Mouse (Mus musculus): ENCODE measurements at regions not wholly inside any gene's neighbourhood (a gene's known extent, or its start where the extent isn't known, plus 50 kb on each side); places are given as distances from the start of the nearest gene placed in this dataset.

DNA sequence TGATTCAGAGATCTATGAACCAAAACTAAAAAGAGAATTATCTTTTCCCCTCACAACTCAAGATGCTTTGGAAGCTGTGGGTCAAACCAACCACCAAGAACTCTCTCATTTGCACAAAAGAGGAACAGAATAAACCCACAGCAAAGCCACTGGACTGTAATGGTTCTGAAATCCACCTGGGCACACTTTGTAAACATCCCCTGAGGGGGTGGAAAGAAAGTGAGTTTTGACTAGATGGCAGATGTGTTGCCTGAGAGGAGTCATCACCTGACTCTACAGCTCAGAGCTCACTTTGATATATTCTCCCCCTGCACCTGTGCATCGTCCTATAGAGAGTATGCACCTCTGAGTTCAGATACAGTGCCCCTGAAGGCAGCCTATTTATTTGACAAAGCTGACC, 588.2 kb downstream of the Insc start:
- no peak for TF ChIP-seq POLR2A (IDR thresholded peaks at IDR 0.05; ENCODE audit: low read depth, low read length)
- no peak for TF ChIP-seq CTCF (IDR thresholded peaks at IDR 0.05; ENCODE audit: extremely low read depth, insufficient read depth, insufficient read length, insufficient replicate concordance)
